Mouse (Mus musculus): ENCODE data around the gene Pabpc4. TPM values are rescaled to one million over a fixed set of nuclear protein-coding genes. Genes with fewer than 3 reads are reported as not detected.
"Not testable (repeated sequence)": the region's sequence is repeated elsewhere in the genome, so short reads cannot be mapped to it uniquely, and the experiment has no call there.

Pabpc4 gene
- polyA plus RNA-seq, 1 experiment from 2014 or later = 39.9 TPM

- WGBS = 75% methylated on average over 7 of the region's 7 CpGs
- no peak overlapping the region for H3K4me2 ChIP-seq
- peaks cover 12% of the 10 kb centered on the region for H3K4me1 ChIP-seq (replicated peaks)
- no peak overlapping the region for H3K27ac ChIP-seq
- H3K9ac ChIP-seq (replicated peaks) = no peak overlapping the region
- no peaks in the 10 kb centered on the region for H3K27me3 ChIP-seq
- no peaks in the 10 kb centered on the region for H3K36me3 ChIP-seq
- H3K9me3 ChIP-seq = no peaks in the 10 kb centered on the region
- no peak for ATAC-seq (ENCODE audit: insufficient number of reproducible peaks, insufficient read depth, low FRiP score, low TSS enrichment, low read depth)
- no peak overlapping the region for H3K4me3 ChIP-seq (replicated peaks)
Observed at GRCm38 (mm10) chr4:123248971-123249567, 13.1 kb upstream of the Pabpc4 start.

GRCm38 (mm10) chr4:123252214-123252613, 9.9 kb upstream of the Pabpc4 start:
- H3K9me3 ChIP-seq = no peaks in the 10 kb centered on the region
- WGBS = 90% methylated on average over 5 of the region's 5 CpGs
- no peak for ATAC-seq (ENCODE audit: insufficient number of reproducible peaks, insufficient read depth, low FRiP score, low TSS enrichment, low read depth)
- H3K4me1 ChIP-seq (replicated peaks) = peaks cover 5% of the 10 kb centered on the region
- H3K27ac ChIP-seq = no peak overlapping the region
- H3K4me3 ChIP-seq (replicated peaks) = no peak overlapping the region
- no peaks in the 10 kb centered on the region for H3K27me3 ChIP-seq
- no peak overlapping the region for H3K4me2 ChIP-seq
- no peak overlapping the region for H3K9ac ChIP-seq (replicated peaks)
- no peaks in the 10 kb centered on the region for H3K36me3 ChIP-seq

GRCm38 (mm10) chr4:123254617-123255016, 7.5 kb upstream of the Pabpc4 start:
- whole genome bisulfite sequencing = 20% methylated on average over 5 of the region's 5 CpGs
- H3K27ac ChIP-seq = no peak overlapping the region
- no peak for ATAC-seq (ENCODE audit: insufficient number of reproducible peaks, insufficient read depth, low FRiP score, low TSS enrichment, low read depth)

GRCm38 (mm10) chr4:123260071-123260746, 1.9 kb upstream of the Pabpc4 start:
- ATAC-seq (ENCODE audit: insufficient number of reproducible peaks, insufficient read depth, low FRiP score, low TSS enrichment, low read depth) = peak; percentile 80; the same call in 1 of the 2 replicates

More at GRCm38 (mm10) chr4:123254617-123255016, 7.5 kb upstream of the Pabpc4 start:
- H3K4me1 ChIP-seq (replicated peaks) = no peaks in the 10 kb centered on the region
- no peak overlapping the region for H3K4me3 ChIP-seq (replicated peaks)
- H3K4me2 ChIP-seq = no peak overlapping the region
- H3K36me3 ChIP-seq = no peaks in the 10 kb centered on the region
- no peaks in the 10 kb centered on the region for H3K27me3 ChIP-seq
- H3K9ac ChIP-seq (replicated peaks) = no peak overlapping the region
- H3K9me3 ChIP-seq = no peaks in the 10 kb centered on the region

GRCm38 (mm10) chr4:123271063-123271462, 8.9 kb downstream of the Pabpc4 start:
- H3K36me3 ChIP-seq = no peaks in the 10 kb centered on the region
- ATAC-seq (ENCODE audit: insufficient number of reproducible peaks, insufficient read depth, low FRiP score, low TSS enrichment, low read depth) = no peak
- H3K4me2 ChIP-seq = no peak overlapping the region
- H3K9ac ChIP-seq (replicated peaks) = no peak overlapping the region
- 87% methylated on average over 3 of the region's 3 CpGs for WGBS
- no peaks in the 10 kb centered on the region for H3K9me3 ChIP-seq
- H3K27ac ChIP-seq = no peak overlapping the region
- no peak overlapping the region for H3K4me3 ChIP-seq (replicated peaks)
- no peaks in the 10 kb centered on the region for H3K4me1 ChIP-seq (replicated peaks)
- H3K27me3 ChIP-seq = no peaks in the 10 kb centered on the region

More at GRCm38 (mm10) chr4:123260071-123260746, 1.9 kb upstream of the Pabpc4 start:
- Histone ChIP-seq H3K9ac (replicated peaks) (no peak overlapping the region), H3K36me3 (no peaks in the 10 kb centered on the region), H3K9me3 (no peaks in the 10 kb centered on the region), H3K4me3 (replicated peaks) (no peak overlapping the region), H3K4me2 (no peak overlapping the region), H3K27ac (no peak overlapping the region), H3K27me3 (no peaks in the 10 kb centered on the region), H3K4me1 (replicated peaks) (peaks cover 14% of the 10 kb centered on the region)
- 35% methylated on average over 8 of the region's 8 CpGs for WGBS

GRCm38 (mm10) chr4:123280117-123280516, 18.0 kb downstream of the Pabpc4 start:
- Histone ChIP-seq H3K4me3 (replicated peaks) (no peak overlapping the region), H3K36me3 (peaks cover 3% of the 10 kb centered on the region), H3K4me1 (replicated peaks) (peaks cover 14% of the 10 kb centered on the region), H3K27ac (no peak overlapping the region), H3K9ac (replicated peaks) (no peak overlapping the region), H3K4me2 (no peak overlapping the region), H3K9me3 (no peaks in the 10 kb centered on the region), H3K27me3 (no peaks in the 10 kb centered on the region)
- ATAC-seq (ENCODE audit: insufficient number of reproducible peaks, insufficient read depth, low FRiP score, low TSS enrichment, low read depth) = no peak
- 66% methylated on average over 3 of the region's 3 CpGs for WGBS

- H3K9ac ChIP-seq (replicated peaks) = no peak overlapping the region; the same call in 1 of the 2 replicates
- ATAC-seq (ENCODE audit: insufficient number of reproducible peaks, insufficient read depth, low FRiP score, low TSS enrichment, low read depth) = peak; percentile 93
- H3K4me2 ChIP-seq = peak overlapping the region; percentile 89
- H3K27ac ChIP-seq = peak overlapping the region; percentile 56; the same call in 1 of the 2 replicates
- under 1% methylated on average over 25 of the region's 25 CpGs for WGBS
- H3K36me3 ChIP-seq = peaks cover 26% of the 10 kb centered on the region
- H3K4me3 ChIP-seq (replicated peaks) = peak overlapping the region; percentile 54
- H3K9me3 ChIP-seq = no peaks in the 10 kb centered on the region
- no peaks in the 10 kb centered on the region for H3K27me3 ChIP-seq
- peaks cover 26% of the 10 kb centered on the region for H3K4me1 ChIP-seq (replicated peaks)
Observed at GRCm38 (mm10) chr4:123282500-123282899, 20.3 kb downstream of the Pabpc4 start.

GRCm38 (mm10) chr4:123282915-123283674, 20.9 kb downstream of the Pabpc4 start:
- Histone ChIP-seq H3K4me2 (peak overlapping the region; percentile 89), H3K9ac (replicated peaks) (peak overlapping the region; percentile 67), H3K36me3 (peaks cover 32% of the 10 kb centered on the region), H3K4me3 (replicated peaks) (peak overlapping the region; percentile 54), H3K4me1 (replicated peaks) (peaks cover 26% of the 10 kb centered on the region), H3K27ac (0 out of 2 replicates have a peak overlapping the region, but pooled peaks have one; percentile 53)
- not testable (repeated sequence) for H3K27me3 ChIP-seq; H3K9me3 ChIP-seq; ATAC-seq (ENCODE audit: insufficient number of reproducible peaks, insufficient read depth, low FRiP score, low TSS enrichment, low read depth)
- under 1% methylated on average over 48 of the region's 55 CpGs for WGBS

- 0% methylated on average over 13 of the region's 15 CpGs for WGBS
- peak overlapping the region; percentile 89 for H3K4me2 ChIP-seq
- H3K27me3 ChIP-seq; H3K9me3 ChIP-seq; ATAC-seq (ENCODE audit: insufficient number of reproducible peaks, insufficient read depth, low FRiP score, low TSS enrichment, low read depth): not testable (repeated sequence)
- peaks cover 38% of the 10 kb centered on the region for H3K36me3 ChIP-seq
- H3K4me1 ChIP-seq (replicated peaks) = peaks cover 26% of the 10 kb centered on the region
- H3K4me3 ChIP-seq (replicated peaks) = peak overlapping the region; percentile 54
- peak overlapping the region; percentile 67 for H3K9ac ChIP-seq (replicated peaks)
- H3K27ac ChIP-seq = 0 out of 2 replicates have a peak overlapping the region, but pooled peaks have one; percentile 19
Observed at GRCm38 (mm10) chr4:123283675-123284064, 21.5 kb downstream of the Pabpc4 start.

- H3K36me3 ChIP-seq = peaks cover 51% of the 10 kb centered on the region
- no peak for ATAC-seq (ENCODE audit: insufficient number of reproducible peaks, insufficient read depth, low FRiP score, low TSS enrichment, low read depth)
- H3K4me1 ChIP-seq (replicated peaks) = peaks cover 26% of the 10 kb centered on the region
- H3K27me3 ChIP-seq = no peaks in the 10 kb centered on the region
- H3K4me2 ChIP-seq = peak overlapping the region; percentile 89
- H3K4me3 ChIP-seq (replicated peaks) = peak overlapping the region; percentile 54
- 76% methylated on average over 6 of the region's 6 CpGs for WGBS
- no peaks in the 10 kb centered on the region for H3K9me3 ChIP-seq
- no peak overlapping the region for H3K27ac ChIP-seq
- H3K9ac ChIP-seq (replicated peaks) = 0 out of 2 replicates have a peak overlapping the region, but pooled peaks have one; percentile 67
Observed at GRCm38 (mm10) chr4:123284731-123285624, 22.8 kb downstream of the Pabpc4 start.
